Mouse (Mus musculus) liver, embryonic 14.5 days (tissue): Measurements from ENCODE around the gene Lrrc7. TPM values are rescaled to one million over a fixed set of nuclear protein-coding genes. Genes with fewer than 3 reads are reported as not detected.

ENCODE experiments used
- ATAC-seq: fragments of 200-750 bp; cut with Nextera tagmentation; 2 replicates; pipeline ENCODE4 v1.8.0; 2017; ENCODE audit warnings: moderate number of reproducible peaks, mild to moderate bottlenecking, moderate library complexity; ENCODE audit not compliant: insufficient read depth
- DNase-seq, 3 experiments: peaks; one replicate each; pipeline ENCODE4 v3.0.0-alpha.2; 2012 to 2013; ENCODE audit warnings: low read depth in 3 of 3, low spot score in 3 of 3
- H3K27ac ChIP-seq: fragments of 300-500 bp; sonication (generic); 2 replicates; pipeline ENCODE4 v1.5.1; 2014; ENCODE audit warnings: moderate library complexity, mild to moderate bottlenecking, control low read depth, inconsistent platforms
- H3K27me3 ChIP-seq: fragments of 300-500 bp; sonication (generic); 2 replicates; pipeline ENCODE4 v1.6.1; 2014; ENCODE audit warnings: mild to moderate bottlenecking, low read length, moderate library complexity; ENCODE audit not compliant: control insufficient read depth, insufficient read depth
- H3K36me3 ChIP-seq: fragments of 300-500 bp; sonication (generic); replicated peaks from 2 replicates; pipeline ENCODE4 v1.6.1; 2014; ENCODE audit warnings: low read depth; ENCODE audit not compliant: control insufficient read depth, insufficient read depth
- H3K4me1 ChIP-seq, 2 experiments: fragments of 200-500 bp in 1 of 2; fragments of 300-500 bp in 1 of 2; sonication (generic) in 1 of 2; replicated peaks; 2 replicates each; pipeline ENCODE4 v1.6.1; 2012 to 2014; ENCODE audit warnings: antibody characterized with exemption in 1 of 2, inconsistent platforms in 1 of 2, low read length in 1 of 2; ENCODE audit not compliant: control insufficient read depth in 2 of 2, insufficient read depth in 2 of 2
- H3K4me2 ChIP-seq: fragments of 300-500 bp; sonication (generic); 2 replicates; pipeline ENCODE4 v1.6.1; 2014; ENCODE audit warnings: low read depth, mild to moderate bottlenecking, control low read depth, moderate library complexity
- H3K4me3 ChIP-seq, 2 experiments: fragments of 200-500 bp in 1 of 2; fragments of 300-500 bp in 1 of 2; sonication (generic) in 1 of 2; 2 replicates each; pipeline ENCODE4 v1.5.1; 2012 to 2014; ENCODE audit warnings: low read depth in 2 of 2, low read length in 2 of 2, mild to moderate bottlenecking in 2 of 2, control low read depth in 1 of 2, inconsistent platforms in 1 of 2, moderate library complexity in 1 of 2; ENCODE audit not compliant: insufficient read depth in 1 of 2
- H3K9ac ChIP-seq: fragments of 300-500 bp; sonication (generic); replicated peaks from 2 replicates; pipeline ENCODE4 v1.6.1; 2014; ENCODE audit warnings: mild to moderate bottlenecking, control low read depth, moderate library complexity
- H3K9me3 ChIP-seq: fragments of 300-500 bp; sonication (generic); 2 replicates; pipeline ENCODE4 v1.6.1; 2016; ENCODE audit warnings: low read length, mixed read lengths; ENCODE audit not compliant: control insufficient read depth
- CTCF ChIP-seq: IDR thresholded peaks from 2 replicates; pipeline ENCODE4 v1.5.1; 2016; ENCODE audit warnings: antibody characterized with exemption, low read depth, control low read depth
- EP300 ChIP-seq: IDR thresholded peaks from 2 replicates; pipeline ENCODE4 v1.6.1; 2016; ENCODE audit warnings: antibody characterized with exemption, low read depth
- WGBS: fragments of 180-500 bp; shearing (Covaris S2); extraction: QIAGEN DNeasy Blood & Tissue Kit; methylation state at CpG from one replicate; pipeline ENCODE4 v1.1.7; 2014; ENCODE audit not compliant: insufficient replicate concordance; 5-methylcytosine and 5-hydroxymethylcytosine counted together
- polyA plus RNA-seq, 2 experiments: library from polyadenylated mRNA; depleted of rRNA in 1 of 2; stranded (reverse) in 1 of 2; unstranded in 1 of 2; fragments of >200 nt; fragmentation: Nextera tagmentation in 1 of 2; extraction: Ambion mirVana in 1 of 2; gene quantifications; 2 replicates each; pipeline versions ENCODE4 v1.2.1 to v1.2.3; 2012 to 2014

Gene Lrrc7
- polyA plus RNA-seq (2012; rRNA removed): under 0.01 and 0.01 TPM in 2 replicates
- polyA plus RNA-seq (2014; fragmentation: Nextera tagmentation; extraction: Ambion mirVana): 0.03 TPM in 1 of 2 replicates, not detected in the other

GRCm38 (mm10) chr3:158561987-158562360, at the start of gene Lrrc7:
TSS of gene Lrrc7 (minus strand) at chr3:158562221.
- no peak for DNase-seq
- peak; percentile 39; the same call in 1 of the 2 replicates for ATAC-seq
- TF ChIP-seq EP300: no peak
- TF ChIP-seq CTCF: 0 out of 2 replicates have a peak, but pooled peaks have one; percentile 26
- peak within 1 kb of the TSS; percentile 40 for H3K4me2 ChIP-seq
- H3K9ac ChIP-seq: no peak within 1 kb of the TSS
- H3K9me3 ChIP-seq: no peaks in the 10 kb centered on the region
- H3K36me3 ChIP-seq: no peaks in the 10 kb centered on the region
- peaks cover 17% of the 10 kb centered on the region for H3K27me3 ChIP-seq
- H3K4me1 ChIP-seq: no peaks in the 10 kb centered on the region
- H3K4me3 ChIP-seq: no peak within 1 kb of the TSS
- WGBS: 1% methylated on average over 28 of the region's 28 CpGs
- no peak within 1 kb of the TSS for H3K27ac ChIP-seq

GRCm38 (mm10) chr3:158607065-158607464, 45.0 kb upstream of the Lrrc7 start:
- no peaks in the 10 kb centered on the region for H3K36me3 ChIP-seq
- no peaks in the 10 kb centered on the region for H3K4me1 ChIP-seq
- no peak overlapping the region for H3K27ac ChIP-seq
- H3K9ac ChIP-seq: no peak overlapping the region
- no peaks in the 10 kb centered on the region for H3K9me3 ChIP-seq
- WGBS: 45% methylated on average over 1 of the region's 1 CpGs
- ATAC-seq (no peak), DNase-seq (no peak)
- H3K4me3 ChIP-seq: no peak overlapping the region
- H3K27me3 ChIP-seq: no peaks in the 10 kb centered on the region
- TF ChIP-seq EP300 (no peak), CTCF (no peak)
- no peak overlapping the region for H3K4me2 ChIP-seq

DNA sequence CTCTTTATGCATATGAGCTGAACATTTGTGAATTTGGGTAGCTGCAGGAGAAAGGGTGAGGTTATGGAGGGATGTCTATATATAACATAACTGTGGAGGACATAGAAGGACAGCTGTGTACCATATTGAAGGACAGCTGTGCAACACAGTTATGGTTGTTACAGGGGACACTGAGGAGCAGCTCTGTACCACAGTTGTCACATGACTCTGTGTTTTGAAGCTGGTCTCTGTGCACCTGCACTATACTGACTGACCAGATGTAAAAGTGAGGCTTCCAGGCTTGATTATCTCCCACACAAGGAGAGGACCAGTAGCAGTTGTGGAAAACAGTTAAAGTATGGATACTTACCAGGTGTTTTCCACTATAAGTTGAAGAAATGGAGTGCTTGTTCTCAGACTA, 43.3 kb upstream of the Lrrc7 start:
- TF ChIP-seq EP300 (no peak), CTCF (no peak)
- no peak for ATAC-seq

GRCm38 (mm10) chr3:158561256-158561986, 600 bp downstream of the Lrrc7 start:
- H3K4me3 ChIP-seq: no peak overlapping the region
- WGBS: 1% methylated on average over 35 of the region's 55 CpGs
- H3K9ac ChIP-seq: no peak overlapping the region
- peaks cover 17% of the 10 kb centered on the region for H3K27me3 ChIP-seq
- peak; percentile 45; the same call in 1 of the 2 replicates for ATAC-seq
- no peak for DNase-seq
- no peak for TF ChIP-seq EP300
- TF ChIP-seq CTCF: no peak
- no peaks in the 10 kb centered on the region for H3K9me3 ChIP-seq
- peak overlapping the region; percentile 40 for H3K4me2 ChIP-seq
- H3K4me1 ChIP-seq: no peaks in the 10 kb centered on the region
- H3K27ac ChIP-seq: no peak overlapping the region
- H3K36me3 ChIP-seq: no peaks in the 10 kb centered on the region

More for the DNA sequence above, 43.3 kb upstream of the Lrrc7 start:
- H3K4me2 ChIP-seq: no peak overlapping the region
- H3K4me3 ChIP-seq: no peak overlapping the region
- H3K27ac ChIP-seq: no peak overlapping the region
- H3K27me3 ChIP-seq: no peaks in the 10 kb centered on the region
- no peak overlapping the region for H3K9ac ChIP-seq
- no peaks in the 10 kb centered on the region for H3K36me3 ChIP-seq
- DNase-seq: no peak
- no peaks in the 10 kb centered on the region for H3K9me3 ChIP-seq
- H3K4me1 ChIP-seq: no peaks in the 10 kb centered on the region

DNA sequence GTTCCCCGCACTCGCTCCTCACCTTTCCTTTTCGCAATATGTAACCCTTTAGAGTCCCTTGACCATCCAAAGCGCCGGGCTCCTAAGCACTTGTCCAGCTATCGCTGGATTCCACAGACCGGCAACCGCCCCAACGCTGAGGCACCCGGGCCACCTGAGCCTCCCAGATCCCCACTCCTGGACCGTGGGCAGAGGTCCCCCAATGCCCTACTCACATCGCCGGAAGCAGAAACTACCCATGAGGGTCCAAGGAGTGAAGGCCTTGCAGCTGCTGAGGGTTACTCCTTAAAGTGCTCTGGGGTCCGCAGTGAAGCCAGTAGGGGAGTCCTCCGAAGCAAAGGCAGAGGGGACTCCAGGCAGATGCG, 1.1 kb downstream of the Lrrc7 start:
- no peak overlapping the region for H3K9ac ChIP-seq
- no peak overlapping the region for H3K27ac ChIP-seq
- H3K27me3 ChIP-seq: peaks cover 17% of the 10 kb centered on the region
- no peak for TF ChIP-seq EP300
- no peak for TF ChIP-seq CTCF
- H3K36me3 ChIP-seq: no peaks in the 10 kb centered on the region
- H3K9me3 ChIP-seq: no peaks in the 10 kb centered on the region
- 3% methylated on average over 16 of the region's 16 CpGs for WGBS
- ATAC-seq (no peak), DNase-seq (no peak)
- no peak overlapping the region for H3K4me3 ChIP-seq
- H3K4me2 ChIP-seq: peak overlapping the region; percentile 40; the same call in 1 of the 2 replicates
- no peaks in the 10 kb centered on the region for H3K4me1 ChIP-seq
